Mouse (Mus musculus): Measurements from ENCODE around the gene Il1r1.

DNA sequence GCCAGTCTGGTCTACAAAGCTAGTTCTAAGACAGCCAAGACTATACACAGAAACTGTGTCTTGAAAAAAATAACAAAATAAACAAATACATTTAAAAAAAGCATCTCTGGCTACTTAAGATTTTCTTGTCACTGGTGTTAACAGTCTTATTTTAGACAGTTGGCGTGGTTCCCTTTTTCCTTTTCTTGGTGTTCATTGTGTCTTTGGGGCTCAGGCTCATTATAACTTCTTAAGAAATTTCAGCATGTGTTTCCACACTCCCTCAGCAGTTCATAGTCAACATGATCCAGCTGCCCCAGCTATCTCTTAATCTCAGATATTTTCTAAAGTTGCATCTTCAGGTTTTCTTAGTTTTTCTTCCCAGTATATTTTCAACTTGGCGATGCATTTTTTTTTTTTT is 67.4 kb downstream of the Il1r1 start:
- no peak for TF ChIP-seq CTCF (IDR thresholded peaks at IDR 0.05; ENCODE audit: low read depth, low read length)
- TF ChIP-seq GATA1 (IDR thresholded peaks at IDR 0.05; ENCODE audit: borderline replicate concordance, low read length) = no peak
- no peak for TF ChIP-seq GATA2 (IDR thresholded peaks at IDR 0.05; ENCODE audit: borderline replicate concordance, low read depth, low read length)
- TF ChIP-seq POLR2AphosphoS5 (IDR thresholded peaks at IDR 0.05; ENCODE audit: insufficient replicate concordance, low read depth, low read length) = no peak
- TF ChIP-seq TAL1 (conservative IDR thresholded peaks at IDR 0.05; ENCODE audit: low read depth, low read length) = no peak
